Mouse (Mus musculus): ENCODE results near the gene G530012D18Rik. TPM values are rescaled to one million over a fixed set of nuclear protein-coding genes. Genes with fewer than 3 reads are reported as not detected.

Gene G530012D18Rik
- polyA plus RNA-seq, 1 experiment from 2014 or later: not detected

Other genes starting within 250 kb of the G530012D18Rik start
- gene Sp110, start 23.1 kb downstream of the G530012D18Rik start, polyA plus RNA-seq (2014; fragmentation: Nextera tagmentation; extraction: Ambion mirVana): 4.4 and 5.0 TPM in 2 replicates
- 3.7 and 4.7 TPM in 2 replicates for gene Sp140, start 24.7 kb downstream of the G530012D18Rik start, polyA plus RNA-seq (2014; fragmentation: Nextera tagmentation; extraction: Ambion mirVana)
- 1.6 and 2.4 TPM in 2 replicates for gene Sp100, start 74.3 kb downstream of the G530012D18Rik start, polyA plus RNA-seq (2014; fragmentation: Nextera tagmentation; extraction: Ambion mirVana)
- gene A630001G21Rik, start 203.0 kb downstream of the G530012D18Rik start, polyA plus RNA-seq (2014; fragmentation: Nextera tagmentation; extraction: Ambion mirVana): 3.2 and 3.5 TPM in 2 replicates
- 29.2 and 32.6 TPM in 2 replicates for gene Cab39, start 217.8 kb downstream of the G530012D18Rik start, polyA plus RNA-seq (2014; fragmentation: Nextera tagmentation; extraction: Ambion mirVana)

Data from liver, embryonic 11.5 days (tissue).